Mouse (Mus musculus): ENCODE data around the gene Pstpip1. TPM values are rescaled to one million over a fixed set of nuclear protein-coding genes. Genes with fewer than 3 reads are reported as not detected.

The Pstpip1 gene
- polyA plus RNA-seq, 1 experiment from 2014 or later: 0.54 TPM

DNA sequence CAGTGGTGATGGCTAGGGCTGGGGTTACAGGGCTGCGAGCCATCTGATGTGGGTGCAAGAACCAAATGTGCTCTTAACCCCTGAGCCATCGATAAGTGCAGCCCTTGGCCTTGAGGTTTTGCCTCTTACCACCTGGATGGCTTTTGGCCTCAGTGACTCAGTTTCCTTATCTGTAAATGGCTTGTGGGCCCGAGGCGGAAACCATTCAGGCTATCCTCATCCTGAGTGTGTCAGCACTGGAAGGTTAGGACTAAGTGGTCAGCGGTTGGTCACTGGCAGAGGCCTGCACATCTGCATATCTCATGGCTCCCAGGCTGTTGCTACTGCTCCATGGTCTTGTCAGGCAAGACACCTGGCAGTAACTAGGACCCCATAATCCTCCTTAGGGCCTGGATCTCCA lies 28.3 kb downstream of the Pstpip1 start:
- ATAC-seq (ENCODE audit: low FRiP score): peak; percentile 15; the same call in 1 of the 2 replicates
- H3K27me3 ChIP-seq: no peaks in the 10 kb centered on the region
- H3K4me2 ChIP-seq: no peak overlapping the region
- no peak overlapping the region for H3K4me3 ChIP-seq (replicated peaks)
- WGBS: 81% methylated on average over 5 of the region's 5 CpGs
- H3K9me3 ChIP-seq: no peaks in the 10 kb centered on the region
- peaks cover 5% of the 10 kb centered on the region for H3K4me1 ChIP-seq
- no peaks in the 10 kb centered on the region for H3K36me3 ChIP-seq (replicated peaks)
- no peak overlapping the region for H3K9ac ChIP-seq
- no peak overlapping the region for H3K27ac ChIP-seq

DNA sequence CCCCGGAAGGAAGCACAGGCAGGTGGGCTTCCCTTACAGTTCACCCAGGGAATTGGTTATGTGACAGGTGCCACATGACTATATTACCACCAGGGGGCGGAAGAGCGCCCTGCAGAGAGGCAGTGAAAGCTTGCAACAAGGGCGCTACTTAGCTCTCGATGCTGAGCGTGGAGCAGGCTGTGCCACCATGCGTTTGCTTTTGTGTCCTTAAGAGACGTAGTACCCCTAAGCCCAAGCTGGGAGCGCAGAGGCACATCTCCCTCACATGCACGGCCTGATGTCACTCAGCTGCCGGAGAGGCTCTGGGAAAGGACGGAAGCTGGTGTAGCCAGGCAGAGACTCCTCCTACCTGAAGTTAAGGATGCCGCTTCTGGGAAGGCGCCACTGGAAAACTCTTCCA lies 28.8 kb downstream of the Pstpip1 start:
- peak; percentile 72 for ATAC-seq (ENCODE audit: low FRiP score)
- Histone ChIP-seq H3K9ac (peak overlapping the region; percentile 55), H3K4me1 (peaks cover 10% of the 10 kb centered on the region), H3K27me3 (no peaks in the 10 kb centered on the region), H3K4me2 (peak overlapping the region; percentile 65), H3K4me3 (replicated peaks) (peak overlapping the region; percentile 34), H3K27ac (no peak overlapping the region), H3K9me3 (no peaks in the 10 kb centered on the region), H3K36me3 (replicated peaks) (no peaks in the 10 kb centered on the region)
- WGBS: 3% methylated on average over 14 of the region's 14 CpGs

DNA sequence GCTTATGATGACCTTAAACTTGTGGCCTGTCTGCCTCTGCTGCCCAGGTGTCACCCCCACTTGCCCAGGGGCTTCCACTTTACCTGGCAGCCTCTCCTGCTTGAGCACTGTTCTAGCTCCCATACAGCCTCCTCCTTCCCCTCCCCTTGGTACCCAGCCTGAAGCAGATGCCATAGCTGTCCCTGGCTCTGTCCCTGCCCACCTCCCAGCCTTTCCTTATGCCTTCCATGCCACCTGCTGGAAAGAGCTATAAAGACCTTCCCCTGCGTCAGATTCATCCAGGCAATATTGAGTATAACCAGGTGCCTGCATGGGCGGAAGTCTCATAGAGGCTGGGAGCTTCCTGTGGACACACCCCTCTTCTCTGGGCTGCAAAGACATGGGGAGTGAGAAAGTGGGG lies 29.9 kb downstream of the Pstpip1 start:
- no peaks in the 10 kb centered on the region for H3K9me3 ChIP-seq
- H3K4me3 ChIP-seq (replicated peaks): no peak overlapping the region
- 75% methylated on average over 2 of the region's 2 CpGs for WGBS
- H3K4me2 ChIP-seq: no peak overlapping the region
- H3K4me1 ChIP-seq: peaks cover 11% of the 10 kb centered on the region
- H3K27me3 ChIP-seq: no peaks in the 10 kb centered on the region
- no peak overlapping the region for H3K9ac ChIP-seq
- no peak for ATAC-seq (ENCODE audit: low FRiP score)
- H3K27ac ChIP-seq: no peak overlapping the region
- no peaks in the 10 kb centered on the region for H3K36me3 ChIP-seq (replicated peaks)

DNA sequence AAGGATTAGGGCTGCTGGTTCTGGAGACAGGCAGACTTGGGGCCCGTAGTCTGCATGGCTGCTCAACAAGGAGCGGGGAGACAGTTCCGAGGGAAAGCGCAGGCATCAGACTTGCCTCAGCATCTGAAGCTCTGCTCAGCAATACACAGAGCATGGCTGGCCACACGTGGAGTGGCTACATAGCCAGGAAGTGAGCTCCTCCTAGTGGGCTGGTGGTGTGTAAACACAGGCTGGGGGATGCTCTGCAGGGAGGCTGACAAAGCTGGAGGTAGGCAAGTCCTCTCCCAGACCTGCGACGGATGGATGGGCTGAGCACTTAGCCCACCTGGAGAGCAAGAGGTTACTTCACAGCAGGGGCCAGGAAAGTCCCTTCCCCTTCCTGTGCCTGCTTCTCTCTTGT lies 31.3 kb downstream of the Pstpip1 start:
- H3K36me3 ChIP-seq (replicated peaks): no peaks in the 10 kb centered on the region
- no peaks in the 10 kb centered on the region for H3K27me3 ChIP-seq
- no peak overlapping the region for H3K4me2 ChIP-seq
- no peak overlapping the region for H3K4me3 ChIP-seq (replicated peaks)
- peak; percentile 39; the same call in 1 of the 2 replicates for ATAC-seq (ENCODE audit: low FRiP score)
- peaks cover 17% of the 10 kb centered on the region for H3K4me1 ChIP-seq
- 23% methylated on average over 7 of the region's 7 CpGs for WGBS
- no peak overlapping the region for H3K9ac ChIP-seq
- no peaks in the 10 kb centered on the region for H3K9me3 ChIP-seq
- no peak overlapping the region for H3K27ac ChIP-seq

DNA sequence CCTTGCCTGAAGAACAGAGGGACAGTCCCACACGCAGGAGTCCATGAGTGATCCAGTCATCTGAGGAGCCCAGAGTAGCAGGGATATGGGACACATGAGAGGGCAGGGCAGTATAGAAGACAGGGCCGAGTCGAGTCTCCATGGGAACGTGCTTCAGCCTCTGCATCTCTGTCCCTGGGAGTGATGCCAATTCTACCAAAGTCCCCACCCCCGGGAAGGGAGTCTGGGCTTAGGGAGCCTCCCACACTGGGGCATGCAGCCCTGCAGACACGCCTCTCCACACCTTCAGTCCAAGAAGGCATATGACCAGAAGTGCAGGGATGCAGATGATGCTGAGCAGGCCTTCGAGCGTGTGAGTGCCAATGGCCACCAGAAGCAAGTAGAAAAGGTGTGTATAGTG lies 33.2 kb downstream of the Pstpip1 start:
- no peak overlapping the region for H3K4me2 ChIP-seq
- peaks cover 13% of the 10 kb centered on the region for H3K36me3 ChIP-seq (replicated peaks)
- H3K4me3 ChIP-seq (replicated peaks): no peak overlapping the region
- H3K9ac ChIP-seq: no peak overlapping the region
- H3K9me3 ChIP-seq: no peaks in the 10 kb centered on the region
- 69% methylated on average over 8 of the region's 8 CpGs for WGBS
- peaks cover 17% of the 10 kb centered on the region for H3K4me1 ChIP-seq
- H3K27ac ChIP-seq: no peak overlapping the region
- ATAC-seq (ENCODE audit: low FRiP score): no peak
- H3K27me3 ChIP-seq: no peaks in the 10 kb centered on the region

DNA sequence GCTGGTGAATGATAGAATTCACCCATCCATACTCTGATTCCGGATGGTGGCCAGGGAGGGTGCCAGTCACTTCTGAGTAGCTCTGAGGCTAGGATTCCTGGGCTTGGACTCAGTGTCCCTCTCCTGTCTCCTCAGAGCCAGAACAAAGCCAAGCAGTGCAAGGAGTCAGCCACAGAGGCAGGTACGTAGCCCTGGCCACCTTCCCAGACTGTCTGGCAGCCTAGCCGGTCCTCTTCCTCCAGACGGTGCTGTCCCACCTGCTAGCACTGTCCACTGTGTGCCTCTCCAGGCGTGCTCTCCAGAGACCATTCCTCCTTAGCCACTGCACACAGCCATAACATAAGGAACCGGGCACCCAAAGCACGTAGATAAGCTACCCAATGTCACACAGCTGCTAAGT lies 33.9 kb downstream of the Pstpip1 start:
- Histone ChIP-seq H3K4me3 (replicated peaks) (no peak overlapping the region), H3K27ac (0 out of 2 replicates have a peak overlapping the region, but pooled peaks have one; percentile 26), H3K9ac (no peak overlapping the region), H3K36me3 (replicated peaks) (peaks cover 19% of the 10 kb centered on the region), H3K4me2 (no peak overlapping the region), H3K27me3 (no peaks in the 10 kb centered on the region), H3K9me3 (no peaks in the 10 kb centered on the region), H3K4me1 (peaks cover 17% of the 10 kb centered on the region)
- no peak for ATAC-seq (ENCODE audit: low FRiP score)
- WGBS: 83% methylated on average over 7 of the region's 7 CpGs

DNA sequence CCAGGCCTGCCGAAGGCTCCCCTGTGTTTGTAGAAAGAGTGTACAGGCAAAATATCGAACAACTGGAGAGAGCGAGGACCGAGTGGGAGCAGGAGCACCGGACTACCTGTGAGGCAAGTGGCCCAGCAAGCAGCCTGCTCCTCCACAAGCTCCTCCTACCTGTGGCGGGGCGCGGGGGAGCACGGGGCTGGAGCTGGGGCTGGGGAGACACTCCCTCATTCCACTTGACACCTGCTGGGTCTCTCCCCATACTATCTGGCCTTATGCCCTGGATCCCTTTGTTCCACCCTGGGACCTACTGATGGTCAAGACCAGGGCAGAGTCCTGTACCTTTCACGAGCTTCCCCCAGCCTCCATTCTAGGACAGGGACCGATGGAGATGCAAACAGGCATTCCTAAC lies 34.8 kb downstream of the Pstpip1 start:
- no peak overlapping the region for H3K9ac ChIP-seq
- peaks cover 29% of the 10 kb centered on the region for H3K36me3 ChIP-seq (replicated peaks)
- peaks cover 12% of the 10 kb centered on the region for H3K4me1 ChIP-seq
- ATAC-seq (ENCODE audit: low FRiP score): no peak
- H3K4me2 ChIP-seq: no peak overlapping the region
- no peaks in the 10 kb centered on the region for H3K27me3 ChIP-seq
- no peaks in the 10 kb centered on the region for H3K9me3 ChIP-seq
- 27% methylated on average over 11 of the region's 11 CpGs for WGBS
- H3K27ac ChIP-seq: no peak overlapping the region
- no peak overlapping the region for H3K4me3 ChIP-seq (replicated peaks)

DNA sequence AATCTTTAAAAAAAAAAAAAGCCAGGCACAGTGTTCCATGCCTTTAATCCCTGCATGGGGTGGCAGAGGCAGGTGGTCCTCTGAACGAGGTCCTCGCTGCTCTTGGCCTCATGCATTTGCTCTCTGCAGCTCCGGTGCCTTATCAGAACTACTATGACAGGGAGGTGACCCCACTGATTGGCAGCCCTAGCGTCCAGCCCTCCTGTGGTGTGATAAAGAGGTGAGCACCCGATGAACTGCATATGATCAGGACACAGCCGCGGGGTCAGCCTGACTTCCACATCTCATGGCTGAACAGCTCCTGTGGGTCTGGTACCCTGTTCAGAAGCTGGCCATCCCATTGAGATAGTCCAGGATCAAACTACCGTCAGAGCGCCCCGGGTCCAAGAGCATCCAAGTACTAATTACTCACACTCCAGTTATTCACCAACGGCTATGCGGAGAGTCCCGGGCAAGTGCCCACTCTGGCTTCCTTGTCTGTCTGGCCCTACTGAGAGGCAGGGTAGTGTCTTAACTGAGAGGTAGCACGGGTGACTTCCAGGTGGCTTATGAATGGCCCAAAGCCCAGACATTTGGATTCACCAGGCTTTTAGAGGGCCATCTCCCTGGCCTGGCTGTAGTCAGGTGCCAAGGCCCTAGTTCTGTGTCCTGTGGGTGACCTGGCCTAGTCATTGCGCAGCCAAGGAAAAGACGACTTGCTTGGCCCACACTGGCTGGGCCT lies 36.9 kb downstream of the Pstpip1 start:
- Histone ChIP-seq H3K4me2 (no peak overlapping the region), H3K27me3 (no peaks in the 10 kb centered on the region), H3K4me1 (peaks cover 12% of the 10 kb centered on the region), H3K9me3 (no peaks in the 10 kb centered on the region), H3K4me3 (replicated peaks) (no peak overlapping the region), H3K9ac (no peak overlapping the region), H3K36me3 (replicated peaks) (peaks cover 49% of the 10 kb centered on the region), H3K27ac (0 out of 2 replicates have a peak overlapping the region, but pooled peaks have one; percentile 19)
- 90% methylated on average over 16 of the region's 16 CpGs for WGBS
- ATAC-seq (ENCODE audit: low FRiP score): no peak

DNA sequence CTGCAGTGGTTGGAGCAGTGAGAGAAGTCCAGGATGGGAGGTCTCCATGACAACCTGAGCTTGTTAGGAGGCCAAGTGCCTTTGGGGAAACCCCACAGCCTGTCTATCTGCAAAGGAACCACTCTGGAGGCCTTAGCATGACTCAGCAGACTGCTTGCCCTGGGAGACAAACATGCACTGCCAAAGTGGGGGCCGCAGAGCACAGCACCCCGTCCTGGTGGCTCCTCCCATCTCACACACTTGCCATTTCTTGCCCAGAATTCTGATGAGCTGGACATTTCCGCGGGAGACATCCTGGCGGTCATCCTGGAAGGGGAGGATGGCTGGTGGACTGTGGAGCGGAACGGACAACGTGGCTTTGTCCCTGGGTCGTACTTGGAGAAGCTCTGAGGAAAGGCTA lies 38.6 kb downstream of the Pstpip1 start:
- ATAC-seq (ENCODE audit: low FRiP score): no peak
- no peaks in the 10 kb centered on the region for H3K27me3 ChIP-seq
- H3K4me2 ChIP-seq: no peak overlapping the region

DNA sequence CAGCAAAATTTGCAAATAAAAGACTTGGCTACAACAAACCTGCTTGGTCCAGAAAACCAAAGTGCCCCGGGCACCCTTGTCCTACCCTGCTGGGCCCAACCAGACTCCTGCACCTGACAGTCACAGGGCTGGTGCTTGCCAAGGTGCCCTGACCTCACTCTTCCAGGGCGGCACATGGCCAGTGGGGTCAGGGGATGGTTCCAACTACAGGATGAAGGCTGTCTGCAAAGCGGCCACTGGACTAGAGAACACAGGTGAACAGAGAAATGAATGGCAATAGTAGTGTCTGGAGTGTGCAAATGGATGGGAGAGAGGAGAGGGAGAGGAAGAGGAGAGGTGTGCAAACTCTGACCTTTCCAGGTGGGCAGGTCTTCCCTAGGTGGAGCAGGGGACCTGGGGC lies 40.2 kb downstream of the Pstpip1 start:
- Histone ChIP-seq H3K36me3 (replicated peaks) (peaks cover 82% of the 10 kb centered on the region), H3K9me3 (no peaks in the 10 kb centered on the region), H3K9ac (no peak overlapping the region), H3K4me3 (replicated peaks) (no peak overlapping the region), H3K27me3 (no peaks in the 10 kb centered on the region), H3K4me1 (peaks cover 4% of the 10 kb centered on the region; the same call in 1 of the 2 replicates), H3K27ac (no peak overlapping the region), H3K4me2 (no peak overlapping the region)
- 90% methylated on average over 3 of the region's 3 CpGs for WGBS
- ATAC-seq (ENCODE audit: low FRiP score): no peak

More for the DNA sequence above, 38.6 kb downstream of the Pstpip1 start:
- H3K9me3 ChIP-seq: no peaks in the 10 kb centered on the region
- H3K4me3 ChIP-seq (replicated peaks): no peak overlapping the region
- H3K36me3 ChIP-seq (replicated peaks): peaks cover 66% of the 10 kb centered on the region
- no peak overlapping the region for H3K27ac ChIP-seq
- 93% methylated on average over 9 of the region's 9 CpGs for WGBS
- H3K9ac ChIP-seq: no peak overlapping the region
- H3K4me1 ChIP-seq: peaks cover 10% of the 10 kb centered on the region

DNA sequence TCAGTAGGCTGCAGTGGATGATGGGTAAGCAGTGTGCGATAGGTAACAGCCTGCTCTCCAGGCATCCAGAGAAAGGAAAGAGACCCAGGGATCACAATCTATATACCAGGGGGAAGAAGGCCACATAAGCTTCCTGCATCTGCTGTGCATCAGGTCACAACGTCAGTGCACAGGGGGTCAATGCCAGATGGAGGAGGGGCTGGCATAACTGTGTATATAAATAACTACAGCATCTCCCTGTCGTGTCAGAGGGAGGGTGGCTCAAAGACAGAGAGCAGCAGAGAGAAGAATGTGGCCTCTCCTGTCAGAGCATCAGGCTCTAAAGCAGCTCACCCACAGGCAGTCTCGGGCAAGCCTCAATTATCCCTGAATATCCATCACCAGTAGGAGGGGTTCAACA lies 40.8 kb downstream of the Pstpip1 start:
- Histone ChIP-seq H3K9me3 (no peaks in the 10 kb centered on the region), H3K36me3 (replicated peaks) (peaks cover 88% of the 10 kb centered on the region)
- WGBS: 79% methylated on average over 4 of the region's 4 CpGs

DNA sequence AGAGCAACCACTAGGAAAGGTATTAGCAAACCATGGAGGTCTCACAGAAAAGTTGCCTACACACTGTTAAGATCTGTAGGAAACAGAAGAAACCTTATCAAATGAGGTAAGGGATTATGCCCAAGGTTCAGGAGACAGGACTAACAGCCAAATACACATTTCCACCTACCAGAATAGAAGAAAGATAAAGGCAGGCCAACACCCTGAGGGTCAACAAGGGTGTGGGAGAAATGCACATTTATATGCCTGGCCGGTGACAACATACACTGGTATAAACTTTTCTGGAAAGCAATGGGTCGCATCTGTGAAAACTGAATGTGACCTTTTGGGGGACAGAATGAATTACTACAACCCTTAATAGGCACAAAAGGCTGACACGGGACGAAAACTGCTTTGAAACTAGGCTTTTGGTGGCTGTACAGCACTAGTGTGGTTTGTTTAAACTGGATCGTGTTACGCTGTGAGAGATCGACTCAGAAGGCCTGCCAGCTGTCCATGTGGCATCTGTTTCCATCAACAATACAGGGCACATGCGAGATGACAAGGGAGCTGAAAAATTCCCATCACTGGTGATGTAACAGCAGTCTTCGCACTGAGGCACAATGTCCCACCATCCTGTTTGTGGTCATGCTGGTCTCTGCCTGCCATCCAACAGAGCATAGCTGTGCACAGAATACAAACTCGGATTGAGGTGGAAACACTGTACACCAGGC lies 42.2 kb downstream of the Pstpip1 start:
- no peak for ATAC-seq (ENCODE audit: low FRiP score)
- no peak overlapping the region for H3K4me3 ChIP-seq (replicated peaks)
- no peaks in the 10 kb centered on the region for H3K27me3 ChIP-seq
- no peak overlapping the region for H3K27ac ChIP-seq
- no peak overlapping the region for H3K9ac ChIP-seq
- no peaks in the 10 kb centered on the region for H3K4me1 ChIP-seq
- H3K4me2 ChIP-seq: no peak overlapping the region
- WGBS: 84% methylated on average over 10 of the region's 10 CpGs
- no peaks in the 10 kb centered on the region for H3K9me3 ChIP-seq
- peaks cover 98% of the 10 kb centered on the region for H3K36me3 ChIP-seq (replicated peaks)

More for the DNA sequence above, 40.8 kb downstream of the Pstpip1 start:
- no peaks in the 10 kb centered on the region for H3K4me1 ChIP-seq
- no peak for ATAC-seq (ENCODE audit: low FRiP score)
- H3K27ac ChIP-seq: no peak overlapping the region
- H3K4me2 ChIP-seq: no peak overlapping the region
- no peaks in the 10 kb centered on the region for H3K27me3 ChIP-seq
- H3K4me3 ChIP-seq (replicated peaks): no peak overlapping the region
- H3K9ac ChIP-seq: no peak overlapping the region

DNA sequence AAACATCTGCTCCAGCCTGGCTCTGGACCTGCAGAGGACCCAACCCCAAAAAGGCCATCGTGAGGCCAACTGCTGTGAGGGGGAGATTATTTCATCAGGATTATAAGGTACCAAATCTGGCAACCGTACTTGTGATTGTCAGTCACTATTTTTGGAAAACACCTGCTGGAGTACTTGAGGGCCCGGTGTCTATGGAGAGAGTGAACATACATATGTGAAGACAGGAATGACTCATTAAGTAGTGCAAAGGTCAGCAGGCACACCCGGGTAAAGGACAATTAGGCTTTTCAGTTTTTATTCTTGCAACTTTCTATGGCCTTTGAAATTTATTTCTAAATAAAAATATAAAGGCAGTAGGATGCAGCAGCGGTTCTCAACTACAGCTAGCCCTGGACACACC lies 44.2 kb downstream of the Pstpip1 start:
- Histone ChIP-seq H3K9ac (no peak overlapping the region), H3K4me1 (no peaks in the 10 kb centered on the region), H3K4me2 (no peak overlapping the region), H3K36me3 (replicated peaks) (peaks cover 89% of the 10 kb centered on the region), H3K27me3 (no peaks in the 10 kb centered on the region), H3K9me3 (no peaks in the 10 kb centered on the region), H3K4me3 (replicated peaks) (no peak overlapping the region), H3K27ac (no peak overlapping the region)
- 83% methylated on average over 5 of the region's 5 CpGs for WGBS
- no peak for ATAC-seq (ENCODE audit: low FRiP score)
